Comparison of ENCODE assay signal across 9 mouse cellular contexts in genomic region chr19:8567104-8567880, GRCm38 (mm10). TPM values are rescaled to one million over a fixed set of nuclear protein-coding genes. Genes with fewer than 3 reads are reported as not detected.
DNase-seq lines count a peak whose midpoint lies in the region; ATAC-seq and TF ChIP-seq lines count a peak whose summit lies in the region.
"Had no signal": no experiment of that assay in that cellular context is flagged by ENCODE, and none has a peak within 500 bp of the region (broad histone marks: within the 10 kb centered on the region; RNA-seq: fewer than 3 reads in every experiment).

No protein-coding gene starts in this region.

- H3K9ac ChIP-seq in hindbrain, embryonic 16.5 days (ENCODE audit: low read depth, low read length), result no peak overlapping the region
- H3K9ac ChIP-seq in lung, postnatal 0 days (replicated peaks; ENCODE audit: low read depth), result no peak overlapping the region
- H3K9ac ChIP-seq: limb, embryonic 15.5 days had no signal

- no peak overlapping the region for H3K4me2 ChIP-seq in hindbrain, embryonic 16.5 days (ENCODE audit: low read length)
- H3K4me2 ChIP-seq in lung, postnatal 0 days (replicated peaks; ENCODE audit: low read depth, low read length), result no peak overlapping the region
- H3K4me2 ChIP-seq: limb, embryonic 15.5 days had no signal

- H3K4me3 ChIP-seq in layer of hippocampus, adult 2 months, result no peak overlapping the region
- no peak overlapping the region for H3K4me3 ChIP-seq in G1E (ENCODE audit: low read depth, low read length)
- no peak overlapping the region for H3K4me3 ChIP-seq in hindbrain, embryonic 16.5 days (ENCODE audit: low read length)
- no peak overlapping the region for H3K4me3 ChIP-seq in lung, postnatal 0 days (ENCODE audit: low read depth, low read length)
- H3K4me3 ChIP-seq: erythroblast, embryonic 14.5 days; limb, embryonic 15.5 days had no signal

- DNase-seq in layer of hippocampus, adult 2 months (ENCODE audit: low spot score in 2 of 2), result peak; percentile 48 to 58
- no peak for DNase-seq in layer of hippocampus, postnatal 36 days
- no peak for DNase-seq in G1E (ENCODE audit: low spot score)
- peak; percentile 36 for DNase-seq in c-Kit-positive CD71-negative TER-119-negative erythroid progenitor cells, embryonic 14.5 days (ENCODE audit: low read depth)
- peak; percentile 66 for DNase-seq in lung, postnatal 0 days (ENCODE audit: low spot score)
- peak; percentile 45 for DNase-seq in telencephalon, adult 2 months (ENCODE audit: low read depth, low spot score)

- TF ChIP-seq CTCF in layer of hippocampus, adult 2 months (conservative IDR thresholded peaks at IDR 0.05), result peak; percentile 80
- TF ChIP-seq CTCF in G1E (IDR thresholded peaks at IDR 0.05; ENCODE audit: low read depth, low read length), result 0 out of 2 replicates have a peak, but pooled peaks have one; percentile 4
- TF ChIP-seq CTCF in lung, postnatal 0 days (IDR thresholded peaks at IDR 0.05), result peak; percentile 67

- H3K27me3 ChIP-seq in G1E (ENCODE audit: insufficient read depth, low read length), result peaks cover 39% of the 10 kb centered on the region
- H3K27me3 ChIP-seq in hindbrain, embryonic 16.5 days (replicated peaks; ENCODE audit: control insufficient read depth, insufficient read depth, low read length), result no peaks in the 10 kb centered on the region
- H3K27me3 ChIP-seq in lung, postnatal 0 days (replicated peaks; ENCODE audit: insufficient read depth, low read length), result no peaks in the 10 kb centered on the region
- H3K27me3 ChIP-seq: limb, embryonic 15.5 days had no signal

- WGBS in hindbrain, embryonic 16.5 days, result 54% methylated on average over 13 of the region's 13 CpGs
- WGBS in lung, postnatal 0 days, result 44% methylated on average over 13 of the region's 13 CpGs

- ATAC-seq in G1E (ENCODE audit: extremely low read depth, insufficient number of reproducible peaks, low FRiP score, poor library complexity, severe bottlenecking), result no peak
- ATAC-seq in hindbrain, embryonic 16.5 days, result peak; percentile 38; the same call in 1 of the 2 replicates
- no peak for ATAC-seq in lung, postnatal 0 days

- H3K9me3 ChIP-seq in G1E (replicated peaks), result no peaks in the 10 kb centered on the region
- no peaks in the 10 kb centered on the region for H3K9me3 ChIP-seq in hindbrain, embryonic 16.5 days (ENCODE audit: control insufficient read depth, low read length)
- H3K9me3 ChIP-seq in lung, postnatal 0 days (ENCODE audit: low read length), result no peaks in the 10 kb centered on the region
- H3K9me3 ChIP-seq: limb, embryonic 15.5 days had no signal

- H3K36me3 ChIP-seq in G1E (replicated peaks), result no peaks in the 10 kb centered on the region
- no peaks in the 10 kb centered on the region for H3K36me3 ChIP-seq in hindbrain, embryonic 16.5 days (ENCODE audit: control insufficient read depth, insufficient read depth, low read length)
- no peaks in the 10 kb centered on the region for H3K36me3 ChIP-seq in lung, postnatal 0 days (ENCODE audit: insufficient read depth, low read length)
- H3K36me3 ChIP-seq: limb, embryonic 15.5 days had no signal

- peaks cover 13% of the 10 kb centered on the region for H3K4me1 ChIP-seq in G1E (ENCODE audit: insufficient read depth, low read depth, low read length)
- 0 out of 2 replicates have a peak, but pooled peaks cover 3% of the 10 kb centered on the region for H3K4me1 ChIP-seq in hindbrain, embryonic 16.5 days (ENCODE audit: control insufficient read depth, insufficient read depth, low read depth, low read length)
- no peaks in the 10 kb centered on the region for H3K4me1 ChIP-seq in lung, postnatal 0 days (ENCODE audit: insufficient read depth, low read depth, low read length)

- TF ChIP-seq EP300 in lung, postnatal 0 days (IDR thresholded peaks at IDR 0.05), result no peak

- H3K27ac ChIP-seq in layer of hippocampus, adult 2 months, result peak overlapping the region; percentile 80
- no peak overlapping the region for H3K27ac ChIP-seq in hindbrain, embryonic 16.5 days (ENCODE audit: low read depth, low read length)
- no peak overlapping the region for H3K27ac ChIP-seq in lung, postnatal 0 days (ENCODE audit: low read length)
- H3K27ac ChIP-seq: limb, embryonic 15.5 days had no signal

RNA-seq across cellular contexts. Expression of gene Slc22a8, which starts 23.8 kb away (rescaled TPM):
- total RNA-seq in layer of hippocampus, adult 2 months (2021), result 1 to 10 TPM; 6.6 to 9.7 TPM
- total RNA-seq in layer of hippocampus, postnatal 36 days (2021), result 1 to 10 TPM; 8.6 TPM
- total RNA-seq in G1E (2014; fragmentation: Nextera tagmentation), result not detected in 2 replicates
- total RNA-seq in G1E (2017), result 0.06 and 0.16 TPM in 2 replicates
- not detected in 2 replicates for polyA plus RNA-seq in G1E (2012)
- 15.9 and 16.1 TPM in 2 replicates for polyA plus RNA-seq in hindbrain, embryonic 16.5 days (2015; fragmentation: Nextera tagmentation; extraction: Ambion mirVana)
- polyA plus RNA-seq in lung, postnatal 0 days (2015; fragmentation: Nextera tagmentation; extraction: Ambion mirVana), result 0.20 and 0.56 TPM in 2 replicates
- polyA plus RNA-seq: erythroblast, embryonic 14.5 days had no signal

RNA-seq across cellular contexts. Expression of gene Slc22a6, which starts 50.5 kb away (rescaled TPM):
- 1 to 10 TPM; 2.2 to 2.8 TPM for total RNA-seq in layer of hippocampus, adult 2 months (2021)
- total RNA-seq in layer of hippocampus, postnatal 36 days (2021), result 1 to 10 TPM; 1.7 to 2.1 TPM
- total RNA-seq in G1E (2014; fragmentation: Nextera tagmentation) (not detected in 2 replicates), G1E (2017) (0.05 and 0.06 TPM in 2 replicates)
- not detected in 2 replicates for polyA plus RNA-seq in G1E (2012)
- polyA plus RNA-seq in hindbrain, embryonic 16.5 days (2015; fragmentation: Nextera tagmentation; extraction: Ambion mirVana), result 8.7 and 14.9 TPM in 2 replicates
- not detected in 2 replicates for polyA plus RNA-seq in lung, postnatal 0 days (2015; fragmentation: Nextera tagmentation; extraction: Ambion mirVana)
- polyA plus RNA-seq: erythroblast, embryonic 14.5 days had no signal

Comparison
In these comparisons a context has a peak if more than half of its experiments do, and no peak if none do; other contexts are left out.
1. DNase-seq: peak in layer of hippocampus, adult 2 months (2 of 2), c-Kit-positive CD71-negative TER-119-negative erythroid progenitor cells, embryonic 14.5 days (single experiment), lung, postnatal 0 days (single experiment) and telencephalon, adult 2 months (single experiment); none in layer of hippocampus, postnatal 36 days (0 of 2) and G1E (single experiment).
2. CTCF ChIP-seq: peak in every context shown above with its lines; median percentile 80 in layer of hippocampus, adult 2 months; 67 in lung, postnatal 0 days; 4 in G1E.
3. RNA of gene Slc22a8, which starts 23.8 kb away (total RNA-seq): 6.6 to 9.7 TPM in layer of hippocampus, adult 2 months and 8.6 TPM in layer of hippocampus, postnatal 36 days; 0.06 to 0.16 TPM in G1E; every median in the first group is over 4 times any median in the second.